Mouse (Mus musculus): ENCODE measurements at regions not wholly inside any gene's neighbourhood (a gene's known extent, or its start where the extent isn't known, plus 50 kb on each side); places are given as distances from the start of the nearest gene placed in this dataset.

DNA sequence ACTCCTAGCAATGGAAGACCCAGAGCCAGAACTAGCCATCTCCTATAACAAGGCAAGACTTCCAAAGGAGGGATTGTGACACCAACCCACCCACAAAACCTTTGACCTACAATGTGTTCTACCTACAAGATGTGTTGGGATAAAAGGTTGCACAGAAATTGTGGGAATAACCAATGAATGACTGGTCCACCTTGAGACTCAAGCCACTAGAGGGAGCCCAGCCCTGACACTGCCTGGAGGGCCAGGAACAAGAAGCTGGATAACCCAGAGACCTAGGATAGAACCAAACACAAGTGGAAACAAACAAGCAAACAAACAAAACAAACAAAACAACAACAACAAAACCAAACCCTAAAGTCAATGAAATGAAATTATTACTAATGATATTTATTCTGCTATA is 288.8 kb downstream of the Dchs2 start:
- H3K27ac ChIP-seq (ENCODE audit: insufficient read depth, low read length): no peak overlapping the region
- TF ChIP-seq POLR2A (IDR thresholded peaks at IDR 0.05; ENCODE audit: extremely low read depth, insufficient read depth, low read length) (no peak), CTCF (IDR thresholded peaks at IDR 0.05; ENCODE audit: extremely low read depth, insufficient read depth, low read length) (peak; percentile 29; the same call in 1 of the 2 replicates)
- no peak overlapping the region for H3K4me3 ChIP-seq (ENCODE audit: insufficient read depth, low read length)
- H3K4me1 ChIP-seq (ENCODE audit: control insufficient read depth, insufficient read depth, low read length): no peaks in the 10 kb centered on the region

DNA sequence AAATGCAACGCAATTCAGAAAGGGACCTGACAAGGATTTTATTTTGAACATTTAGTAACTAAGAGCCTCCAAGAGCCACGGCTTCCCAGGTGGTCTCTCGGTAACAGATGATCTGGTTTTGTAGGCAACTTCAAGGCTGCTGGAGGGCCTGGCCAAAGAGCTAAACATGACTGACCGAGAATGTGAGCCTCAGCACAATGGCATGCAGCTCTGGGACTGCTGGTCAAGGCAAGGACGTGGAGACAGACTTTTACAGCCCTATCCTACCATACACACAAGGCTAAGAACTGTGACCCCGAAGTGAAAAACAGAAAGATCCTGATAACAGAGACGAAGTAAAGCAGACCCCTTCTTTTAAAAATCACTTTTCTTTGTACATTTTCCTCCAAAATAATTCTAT is 296.5 kb downstream of the Dchs2 start:
- TF ChIP-seq POLR2A (IDR thresholded peaks at IDR 0.05; ENCODE audit: extremely low read depth, insufficient read depth, low read length) (no peak), CTCF (IDR thresholded peaks at IDR 0.05; ENCODE audit: extremely low read depth, insufficient read depth, low read length) (no peak)
- no peaks in the 10 kb centered on the region for H3K4me1 ChIP-seq (ENCODE audit: control insufficient read depth, insufficient read depth, low read length)

GRCm38 (mm10) chr3:83429376-83429775 is 301.6 kb downstream of the Dchs2 start:
- TF ChIP-seq CTCF (IDR thresholded peaks at IDR 0.05; ENCODE audit: extremely low read depth, insufficient read depth, low read length) (no peak), POLR2A (IDR thresholded peaks at IDR 0.05; ENCODE audit: extremely low read depth, insufficient read depth, low read length) (no peak)
- no peak overlapping the region for H3K27ac ChIP-seq (ENCODE audit: insufficient read depth, low read length)
- H3K4me1 ChIP-seq (ENCODE audit: control insufficient read depth, insufficient read depth, low read length): no peaks in the 10 kb centered on the region
- H3K4me3 ChIP-seq (ENCODE audit: insufficient read depth, low read length): no peak overlapping the region

More for the DNA sequence above, 296.5 kb downstream of the Dchs2 start:
- H3K27ac ChIP-seq (ENCODE audit: insufficient read depth, low read length): no peak overlapping the region
- H3K4me3 ChIP-seq (ENCODE audit: insufficient read depth, low read length): no peak overlapping the region

GRCm38 (mm10) chr3:83446154-83446667 is 318.5 kb downstream of the Dchs2 start:
- Histone ChIP-seq H3K27ac (ENCODE audit: insufficient read depth, low read length) (no peak overlapping the region), H3K4me1 (ENCODE audit: control insufficient read depth, insufficient read depth, low read length) (no peaks in the 10 kb centered on the region), H3K4me3 (ENCODE audit: insufficient read depth, low read length) (no peak overlapping the region)
- TF ChIP-seq CTCF (IDR thresholded peaks at IDR 0.05; ENCODE audit: extremely low read depth, insufficient read depth, low read length): no peak
- no peak for TF ChIP-seq POLR2A (IDR thresholded peaks at IDR 0.05; ENCODE audit: extremely low read depth, insufficient read depth, low read length)

GRCm38 (mm10) chr3:83450662-83451061 is 315.5 kb upstream of the Sfrp2 start:
- TF ChIP-seq CTCF (IDR thresholded peaks at IDR 0.05; ENCODE audit: extremely low read depth, insufficient read depth, low read length) (no peak), POLR2A (IDR thresholded peaks at IDR 0.05; ENCODE audit: extremely low read depth, insufficient read depth, low read length) (no peak)
- no peaks in the 10 kb centered on the region for H3K4me1 ChIP-seq (ENCODE audit: control insufficient read depth, insufficient read depth, low read length)
- no peak overlapping the region for H3K4me3 ChIP-seq (ENCODE audit: insufficient read depth, low read length)
- no peak overlapping the region for H3K27ac ChIP-seq (ENCODE audit: insufficient read depth, low read length)

DNA sequence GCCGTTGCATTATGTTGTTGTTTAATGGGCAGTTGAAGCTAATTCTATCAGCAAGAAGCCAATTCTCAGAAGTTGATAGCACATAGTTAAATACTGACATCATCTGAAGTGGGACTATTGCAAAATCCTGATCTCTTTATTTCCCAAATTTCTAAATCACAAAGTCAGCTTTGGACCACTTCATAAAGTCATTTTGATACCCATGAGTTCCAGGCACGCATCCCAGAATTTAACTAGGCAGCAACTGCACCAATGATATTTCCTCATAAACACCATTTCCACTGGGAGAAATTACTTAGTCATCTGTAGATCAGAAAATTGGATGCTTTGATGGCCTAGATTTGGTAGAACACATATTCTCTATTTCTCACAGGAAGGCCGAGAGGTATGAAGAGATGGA is 314.8 kb upstream of the Sfrp2 start:
- Histone ChIP-seq H3K4me1 (ENCODE audit: control insufficient read depth, insufficient read depth, low read length) (no peaks in the 10 kb centered on the region), H3K27ac (ENCODE audit: insufficient read depth, low read length) (no peak overlapping the region), H3K4me3 (ENCODE audit: insufficient read depth, low read length) (no peak overlapping the region)
- TF ChIP-seq CTCF (IDR thresholded peaks at IDR 0.05; ENCODE audit: extremely low read depth, insufficient read depth, low read length) (no peak), POLR2A (IDR thresholded peaks at IDR 0.05; ENCODE audit: extremely low read depth, insufficient read depth, low read length) (no peak)

GRCm38 (mm10) chr3:83453462-83453861 is 312.7 kb upstream of the Sfrp2 start:
- Histone ChIP-seq H3K4me1 (ENCODE audit: control insufficient read depth, insufficient read depth, low read length) (no peaks in the 10 kb centered on the region), H3K27ac (ENCODE audit: insufficient read depth, low read length) (no peak overlapping the region), H3K4me3 (ENCODE audit: insufficient read depth, low read length) (no peak overlapping the region)
- TF ChIP-seq CTCF (IDR thresholded peaks at IDR 0.05; ENCODE audit: extremely low read depth, insufficient read depth, low read length) (no peak), POLR2A (IDR thresholded peaks at IDR 0.05; ENCODE audit: extremely low read depth, insufficient read depth, low read length) (no peak)

- no peak overlapping the region for H3K27ac ChIP-seq (ENCODE audit: insufficient read depth, low read length)
- TF ChIP-seq CTCF (IDR thresholded peaks at IDR 0.05; ENCODE audit: extremely low read depth, insufficient read depth, low read length) (no peak), POLR2A (IDR thresholded peaks at IDR 0.05; ENCODE audit: extremely low read depth, insufficient read depth, low read length) (no peak)
- H3K4me3 ChIP-seq (ENCODE audit: insufficient read depth, low read length): no peak overlapping the region
- no peaks in the 10 kb centered on the region for H3K4me1 ChIP-seq (ENCODE audit: control insufficient read depth, insufficient read depth, low read length)
Observed at GRCm38 (mm10) chr3:83458450-83458849, 307.7 kb upstream of the Sfrp2 start.

DNA sequence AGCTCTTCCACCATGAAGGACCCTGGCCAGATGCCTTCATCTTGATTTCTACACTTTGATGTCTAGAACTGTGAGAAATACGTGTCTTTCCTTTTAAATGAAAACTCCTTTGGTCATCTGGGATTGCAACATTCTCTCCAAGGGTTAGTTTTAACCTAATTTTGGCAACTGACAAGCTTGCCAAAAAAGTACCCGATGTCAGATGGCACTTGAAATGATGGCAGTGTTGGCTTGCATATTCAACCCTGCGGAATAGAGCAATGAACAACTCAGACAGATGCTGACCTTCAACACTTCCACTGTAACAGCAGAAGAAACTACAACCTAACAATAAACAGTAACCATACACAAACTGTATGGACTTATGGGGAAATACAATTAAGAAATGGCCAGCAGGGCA is 286.9 kb upstream of the Sfrp2 start:
- no peaks in the 10 kb centered on the region for H3K4me1 ChIP-seq (ENCODE audit: control insufficient read depth, insufficient read depth, low read length)
- TF ChIP-seq POLR2A (IDR thresholded peaks at IDR 0.05; ENCODE audit: extremely low read depth, insufficient read depth, low read length): no peak
- TF ChIP-seq CTCF (IDR thresholded peaks at IDR 0.05; ENCODE audit: extremely low read depth, insufficient read depth, low read length): no peak
- H3K27ac ChIP-seq (ENCODE audit: insufficient read depth, low read length): no peak overlapping the region
- H3K4me3 ChIP-seq (ENCODE audit: insufficient read depth, low read length): no peak overlapping the region

GRCm38 (mm10) chr3:83480176-83480575 is 285.9 kb upstream of the Sfrp2 start:
- Histone ChIP-seq H3K4me1 (ENCODE audit: control insufficient read depth, insufficient read depth, low read length) (no peaks in the 10 kb centered on the region), H3K27ac (ENCODE audit: insufficient read depth, low read length) (no peak overlapping the region), H3K4me3 (ENCODE audit: insufficient read depth, low read length) (no peak overlapping the region)
- TF ChIP-seq POLR2A (IDR thresholded peaks at IDR 0.05; ENCODE audit: extremely low read depth, insufficient read depth, low read length): no peak
- TF ChIP-seq CTCF (IDR thresholded peaks at IDR 0.05; ENCODE audit: extremely low read depth, insufficient read depth, low read length): no peak
